Mouse (Mus musculus) lung, embryonic 14.5 days (tissue): ENCODE data around the gene Orc4. TPM values are rescaled to one million over a fixed set of nuclear protein-coding genes. Genes with fewer than 3 reads are reported as not detected.
"Not testable (repeated sequence)": the region's sequence is repeated elsewhere in the genome, so short reads cannot be mapped to it uniquely, and the experiment has no call there.

Experiments
- ATAC-seq: fragments of 200-750 bp; cut with Nextera tagmentation; 2 replicates; pipeline ENCODE4 v1.8.0; 2017; ENCODE audit warnings: mild to moderate bottlenecking, moderate TSS enrichment, moderate library complexity; ENCODE audit not compliant: insufficient read depth
- DNase-seq: peaks from one replicate; pipeline ENCODE4 v3.0.0-alpha.2; 2015
- H3K27ac ChIP-seq: fragments of 300-500 bp; sonication (generic); 2 replicates; pipeline ENCODE4 v1.5.1; 2014; ENCODE audit warnings: low read depth, mild to moderate bottlenecking, moderate library complexity
- H3K27me3 ChIP-seq: fragments of 300-500 bp; sonication (generic); 2 replicates; pipeline ENCODE4 v1.6.1; 2014; ENCODE audit warnings: low read length, control low read depth; ENCODE audit not compliant: insufficient read depth
- H3K36me3 ChIP-seq: fragments of 300-500 bp; sonication (generic); 2 replicates; pipeline ENCODE4 v1.6.1; 2014; ENCODE audit warnings: control low read depth; ENCODE audit not compliant: insufficient read depth
- H3K4me1 ChIP-seq: fragments of 300-500 bp; sonication (generic); 2 replicates; pipeline ENCODE4 v1.6.1; 2014; ENCODE audit warnings: antibody characterized with exemption, control low read depth; ENCODE audit not compliant: insufficient read depth
- H3K4me2 ChIP-seq: fragments of 300-500 bp; sonication (generic); 2 replicates; pipeline ENCODE4 v1.6.1; 2014; ENCODE audit warnings: mild to moderate bottlenecking
- H3K4me3 ChIP-seq: fragments of 300-500 bp; sonication (generic); 2 replicates; pipeline ENCODE4 v1.5.1; 2014; ENCODE audit warnings: low read depth, low read length
- H3K9ac ChIP-seq: fragments of 300-500 bp; sonication (generic); 2 replicates; pipeline ENCODE4 v1.6.1; 2014
- H3K9me3 ChIP-seq: fragments of 300-500 bp; sonication (generic); 2 replicates; pipeline ENCODE4 v1.6.1; 2016; ENCODE audit warnings: low read depth, low read length, control low read depth
- CTCF ChIP-seq: IDR thresholded peaks from 2 replicates; pipeline ENCODE4 v1.5.1; 2016; ENCODE audit warnings: antibody characterized with exemption, low read depth
- WGBS: fragments of 180-500 bp; shearing (Covaris S2); extraction: QIAGEN DNeasy Blood & Tissue Kit; methylation state at CpG from one replicate; pipeline ENCODE4 v1.1.7; 2014; 5-methylcytosine and 5-hydroxymethylcytosine counted together
- polyA plus RNA-seq: library from polyadenylated mRNA; unstranded; fragments of >200 nt; fragmentation: Nextera tagmentation; extraction: Ambion mirVana; gene quantifications from 2 replicates; pipeline ENCODE4 v1.2.1, GENCODE M21; 2014

Gene Orc4
- polyA plus RNA-seq, 1 experiment from 2014 or later, result 109 TPM

DNA sequence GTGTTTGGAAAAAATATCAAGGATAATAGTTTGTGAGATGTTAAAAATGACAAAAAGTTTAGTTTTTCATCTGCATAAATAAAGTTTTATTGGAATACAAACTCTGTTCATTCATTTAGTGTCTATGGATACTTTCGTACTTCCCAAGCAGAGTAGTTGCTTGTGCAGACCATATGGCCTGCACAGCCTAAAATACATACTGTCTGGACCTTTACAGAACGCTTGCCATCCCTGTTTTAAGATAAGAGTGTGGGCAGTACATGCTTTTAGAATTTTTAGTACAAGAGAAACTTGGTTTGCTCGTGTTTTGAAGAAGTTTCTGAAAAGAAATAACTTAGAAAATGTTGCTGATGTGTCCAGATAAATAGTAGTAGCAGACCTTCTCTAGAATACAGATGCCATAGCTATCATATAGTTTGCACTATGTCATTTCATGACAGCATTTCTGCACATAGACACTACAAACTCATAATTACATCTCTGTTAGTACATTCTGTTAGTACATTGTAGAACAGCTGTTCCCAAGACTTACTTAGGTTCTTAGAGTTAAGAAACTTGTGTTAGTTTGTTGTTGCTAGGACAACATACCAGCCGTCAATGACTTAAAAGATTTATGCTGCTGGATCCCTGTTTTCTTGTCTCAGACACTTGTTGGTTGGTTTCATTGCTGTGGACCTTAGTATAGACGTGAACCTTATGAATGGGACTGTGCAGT lies 81.7 kb downstream of the Orc4 start:
- WGBS, result 65% methylated on average over 5 of the region's 5 CpGs
- ATAC-seq, result no peak
- Histone ChIP-seq H3K27me3 (no peaks in the 10 kb centered on the region), H3K4me1 (no peaks in the 10 kb centered on the region), H3K36me3 (no peaks in the 10 kb centered on the region), H3K4me2 (no peak overlapping the region), H3K4me3 (no peak overlapping the region), H3K9me3 (no peaks in the 10 kb centered on the region), H3K27ac (no peak overlapping the region), H3K9ac (no peak overlapping the region)
- DNase-seq, result no peak
- TF ChIP-seq CTCF, result no peak

DNA sequence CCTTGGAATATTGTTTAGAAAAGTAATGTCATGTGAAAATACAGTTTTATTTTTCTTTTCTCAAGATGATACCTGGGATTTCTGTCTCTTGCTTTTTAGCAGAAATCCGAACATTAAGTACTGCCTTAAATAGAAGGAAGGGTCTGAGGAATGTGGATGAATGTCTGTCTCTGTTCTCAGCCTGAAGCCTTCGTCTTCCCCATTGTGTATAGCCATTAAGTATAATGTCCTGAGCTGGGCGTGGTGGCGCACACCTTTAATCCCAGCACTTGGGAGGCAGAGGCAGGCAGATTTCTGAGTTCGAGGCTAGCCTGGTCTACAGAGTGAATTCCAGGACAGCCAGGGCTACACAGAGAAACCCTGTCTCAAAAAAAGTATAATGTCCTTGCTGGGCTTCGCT lies 84.5 kb downstream of the Orc4 start:
- not testable (repeated sequence) for H3K27me3 ChIP-seq, H3K9ac ChIP-seq, H3K36me3 ChIP-seq, H3K4me1 ChIP-seq, DNase-seq, H3K27ac ChIP-seq, ATAC-seq, H3K9me3 ChIP-seq, H3K4me2 ChIP-seq, H3K4me3 ChIP-seq
- 92% methylated on average over 6 of the region's 6 CpGs for WGBS

Other genes starting within 250 kb of the Orc4 start
- 20.6 and 23.6 TPM in 2 replicates for gene Acvr2a, start 136.2 kb downstream of the Orc4 start, polyA plus RNA-seq
- 29.0 and 29.8 TPM in 2 replicates for gene Mbd5, start 769 bp downstream of the Orc4 start, polyA plus RNA-seq